Mouse (Mus musculus) bone marrow, adult 2 months (tissue): ENCODE results near the gene Mlxip. TPM values are rescaled to one million over a fixed set of nuclear protein-coding genes. Genes with fewer than 3 reads are reported as not detected.

Source experiments
- H3K27ac ChIP-seq: fragments of 200-500 bp; 2 replicates; pipeline ENCODE4 v1.5.1; 2012; ENCODE audit warnings: low read depth, mild to moderate bottlenecking, control low read depth, inconsistent platforms, low read length; ENCODE audit not compliant: control insufficient read depth, poor library complexity, insufficient read depth
- H3K4me1 ChIP-seq: fragments of 200-500 bp; 2 replicates; pipeline ENCODE4 v1.6.1; 2011; ENCODE audit warnings: low read length; ENCODE audit not compliant: control insufficient read depth, insufficient read depth
- H3K4me3 ChIP-seq: fragments of 200-500 bp; replicated peaks from 2 replicates; pipeline ENCODE3; 2011; ENCODE audit warnings: mild to moderate bottlenecking, low read depth, low read length, control low read depth; ENCODE audit not compliant: control insufficient read depth
- CTCF ChIP-seq: fragments of 200-500 bp; IDR thresholded peaks from 2 replicates; pipeline ENCODE4 v1.5.1; 2011; ENCODE audit warnings: low read length, control low read depth; ENCODE audit not compliant: control insufficient read depth, insufficient read depth
- POLR2A ChIP-seq: fragments of 200-500 bp; IDR thresholded peaks from 2 replicates; pipeline ENCODE4 v1.6.1; 2011; ENCODE audit warnings: low read depth, mild to moderate bottlenecking, control low read depth, low read length, borderline replicate concordance; ENCODE audit not compliant: control insufficient read depth
- WGBS: fragments of 180-500 bp; shearing (Covaris S2); methylation state at CpG from one replicate; pipeline ENCODE4 v1.1.7; 2018; 5-methylcytosine and 5-hydroxymethylcytosine counted together
- polyA plus RNA-seq: library from polyadenylated mRNA; stranded (reverse); fragments of >200 nt; gene quantifications from 2 replicates; pipeline ENCODE4 v1.2.4, GENCODE M21; 2011; ENCODE audit warnings: low replicate concordance; ENCODE audit not compliant: missing spikeins, insufficient read depth, insufficient read length

The Mlxip gene
- polyA plus RNA-seq, 1 experiment, result 51.4 TPM

GRCm38 (mm10) chr5:123436071-123436779 lies 41.6 kb downstream of the Mlxip start:
- Histone ChIP-seq H3K4me1 (no peaks in the 10 kb centered on the region; the same call in 1 of the 2 replicates), H3K27ac (no peak overlapping the region), H3K4me3 (no peak overlapping the region)
- 37% methylated on average over 8 of the region's 8 CpGs for WGBS
- no peak for TF ChIP-seq CTCF
- TF ChIP-seq POLR2A, result no peak

GRCm38 (mm10) chr5:123436780-123437175 lies 42.2 kb downstream of the Mlxip start:
- TF ChIP-seq POLR2A (no peak), CTCF (no peak)
- Histone ChIP-seq H3K4me1 (no peaks in the 10 kb centered on the region; the same call in 1 of the 2 replicates), H3K27ac (no peak overlapping the region), H3K4me3 (no peak overlapping the region)
- 27% methylated on average over 4 of the region's 4 CpGs for WGBS

DNA sequence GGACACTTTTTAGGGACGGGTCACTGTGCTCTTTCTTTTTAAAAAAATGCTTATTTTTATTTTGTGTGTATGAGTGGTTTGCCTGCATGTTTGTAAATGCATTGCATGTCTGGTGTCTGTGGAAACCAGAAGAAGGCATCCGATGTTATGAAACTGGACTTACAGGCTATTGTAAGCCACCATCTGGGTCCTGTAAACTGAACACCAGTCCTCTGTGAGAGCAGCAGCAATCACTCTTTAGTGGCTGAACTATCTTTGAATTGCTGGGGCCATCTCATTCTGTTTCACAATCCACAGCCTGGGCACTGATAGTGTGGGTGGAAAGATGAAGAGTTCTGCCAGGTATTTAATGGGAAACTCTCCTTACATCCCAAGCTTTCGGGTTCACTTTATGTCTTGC lies 43.8 kb downstream of the Mlxip start:
- TF ChIP-seq CTCF (no peak), POLR2A (no peak)
- 87% methylated on average over 3 of the region's 3 CpGs for WGBS
- Histone ChIP-seq H3K4me1 (no peaks in the 10 kb centered on the region; the same call in 1 of the 2 replicates), H3K4me3 (no peak overlapping the region), H3K27ac (no peak overlapping the region)

DNA sequence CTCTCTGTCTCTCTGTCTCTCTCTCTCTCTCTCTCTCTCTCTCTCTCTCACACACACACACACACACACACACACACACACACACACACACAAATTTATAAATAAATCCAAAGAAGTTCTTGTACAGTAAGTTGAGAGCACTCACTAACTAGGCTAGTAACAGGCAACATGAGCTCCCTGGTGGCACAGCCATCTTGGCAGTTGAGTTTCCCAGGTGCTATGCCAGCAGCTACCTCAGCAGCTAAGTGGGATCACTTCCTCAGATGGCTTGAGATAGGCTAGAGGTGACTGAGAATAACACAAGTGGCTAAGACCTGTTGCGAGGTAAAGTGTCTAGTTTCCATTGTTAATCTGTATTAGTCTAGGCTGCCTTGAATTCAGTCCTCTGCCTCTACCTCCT lies 44.7 kb downstream of the Mlxip start:
- WGBS, result 88% methylated on average over 1 of the region's 1 CpGs
- no peak overlapping the region for H3K27ac ChIP-seq
- H3K4me3 ChIP-seq, result no peak overlapping the region
- TF ChIP-seq CTCF (no peak), POLR2A (no peak)
- H3K4me1 ChIP-seq, result no peaks in the 10 kb centered on the region; the same call in 1 of the 2 replicates

- Histone ChIP-seq H3K4me3 (no peak overlapping the region), H3K4me1 (no peaks in the 10 kb centered on the region; the same call in 1 of the 2 replicates), H3K27ac (no peak overlapping the region)
- TF ChIP-seq POLR2A, result no peak
- peak; percentile 25; the same call in 1 of the 2 replicates for TF ChIP-seq CTCF
- WGBS, result 90% methylated on average over 4 of the region's 4 CpGs
Measured at GRCm38 (mm10) chr5:123439941-123440340, 45.3 kb downstream of the Mlxip start.

DNA sequence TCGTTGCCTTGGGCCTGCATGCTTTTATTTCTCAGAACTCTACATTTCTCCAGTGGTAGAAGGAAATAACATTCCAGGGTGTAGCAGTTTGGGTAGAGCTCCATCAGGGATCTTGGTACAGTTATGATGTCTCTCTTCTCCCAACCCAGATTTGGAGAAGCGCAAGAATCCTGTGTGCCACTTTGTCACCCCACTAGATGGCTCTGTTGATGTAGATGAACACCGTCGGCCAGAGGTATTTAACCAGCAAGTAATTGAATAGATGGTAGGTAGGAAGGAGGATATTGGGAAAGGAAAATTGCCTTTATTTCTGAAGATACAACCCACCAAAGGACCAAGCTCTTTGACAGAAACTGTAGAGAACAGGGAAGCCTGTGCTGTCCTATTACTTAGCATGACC lies 46.1 kb downstream of the Mlxip start:
- Histone ChIP-seq H3K4me3 (no peak overlapping the region), H3K4me1 (no peaks in the 10 kb centered on the region; the same call in 1 of the 2 replicates), H3K27ac (no peak overlapping the region)
- WGBS, result 85% methylated on average over 4 of the region's 4 CpGs
- TF ChIP-seq CTCF (no peak), POLR2A (no peak)

DNA sequence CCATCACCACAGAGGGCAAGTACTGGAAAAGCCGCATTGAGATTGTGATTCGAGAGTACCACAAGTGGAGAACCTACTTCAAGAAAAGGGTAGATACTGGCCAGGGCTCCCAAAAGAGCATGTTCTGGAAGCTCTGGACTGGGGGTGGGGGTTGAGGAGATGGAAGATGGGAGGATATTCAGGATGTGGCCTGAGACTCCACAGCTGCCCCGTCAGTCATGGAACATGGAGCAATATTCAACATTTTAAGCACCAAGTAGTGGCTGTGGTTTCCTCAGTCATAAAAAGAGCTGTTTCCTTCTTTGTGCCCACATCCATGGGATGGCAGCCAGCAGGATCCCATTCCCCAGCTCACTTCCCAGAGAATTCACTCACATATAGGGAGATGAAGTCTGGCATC lies 47.7 kb downstream of the Mlxip start:
- 76% methylated on average over 3 of the region's 3 CpGs for WGBS
- no peak for TF ChIP-seq CTCF
- no peak for TF ChIP-seq POLR2A
- Histone ChIP-seq H3K4me1 (no peaks in the 10 kb centered on the region), H3K4me3 (no peak overlapping the region), H3K27ac (no peak overlapping the region)

DNA sequence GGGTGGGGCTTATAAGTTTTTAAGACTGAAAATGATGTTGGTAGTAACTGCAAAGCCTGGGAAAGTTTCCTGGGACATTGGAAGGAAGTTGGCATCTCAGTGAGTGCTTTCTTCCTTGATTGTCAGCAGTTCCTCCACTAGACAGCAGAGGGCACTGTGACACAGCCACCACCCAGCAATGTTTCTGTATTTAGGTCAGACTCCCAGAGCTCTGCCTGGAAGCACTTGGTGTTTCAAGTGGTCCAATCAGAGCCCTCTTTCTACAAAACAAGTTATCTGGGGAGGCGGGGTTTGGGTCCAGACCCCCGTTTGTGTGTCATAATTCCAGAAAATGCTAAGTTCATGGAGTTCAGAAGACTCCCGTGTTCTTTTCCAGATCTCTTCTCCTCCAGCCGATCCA lies 49.5 kb downstream of the Mlxip start:
- Histone ChIP-seq H3K4me1 (no peaks in the 10 kb centered on the region), H3K4me3 (no peak overlapping the region), H3K27ac (no peak overlapping the region)
- TF ChIP-seq POLR2A (no peak), CTCF (peak; percentile 90)
- WGBS, result 71% methylated on average over 4 of the region's 4 CpGs

DNA sequence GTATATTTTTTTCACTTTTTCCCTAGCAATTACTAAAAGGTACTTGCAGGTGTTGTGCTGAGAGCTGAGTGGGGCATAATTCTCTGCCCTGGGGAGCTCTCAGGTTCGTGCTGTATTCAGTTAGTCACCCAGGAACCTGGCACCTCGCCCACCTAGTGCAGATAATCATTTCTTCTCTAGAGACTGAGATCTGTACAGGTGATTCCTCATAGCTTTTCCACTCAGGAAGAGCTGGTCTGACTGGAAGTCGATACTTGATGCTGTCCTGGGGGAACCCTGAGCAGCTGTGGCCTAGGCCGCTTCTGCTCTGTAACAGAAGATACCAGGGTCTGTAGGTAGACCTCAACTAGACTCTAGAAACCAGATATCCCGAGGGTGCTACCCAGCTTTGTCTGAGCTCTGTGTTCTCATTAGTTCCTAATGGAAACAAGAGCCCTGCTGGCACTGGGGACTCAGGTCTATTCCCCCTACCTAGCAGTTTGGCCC lies 50.3 kb downstream of the Mlxip start:
- Histone ChIP-seq H3K4me3 (no peak overlapping the region), H3K4me1 (no peaks in the 10 kb centered on the region), H3K27ac (no peak overlapping the region)
- TF ChIP-seq CTCF (no peak), POLR2A (no peak)
- 84% methylated on average over 5 of the region's 5 CpGs for WGBS
